Mouse (Mus musculus): ENCODE measurements at regions not wholly inside any gene's neighbourhood (a gene's known extent, or its start where the extent isn't known, plus 50 kb on each side); places are given as distances from the start of the nearest gene placed in this dataset.
A peak's percentile ranks its signal among the peaks of the same experiment; 100 is the strongest.

DNA sequence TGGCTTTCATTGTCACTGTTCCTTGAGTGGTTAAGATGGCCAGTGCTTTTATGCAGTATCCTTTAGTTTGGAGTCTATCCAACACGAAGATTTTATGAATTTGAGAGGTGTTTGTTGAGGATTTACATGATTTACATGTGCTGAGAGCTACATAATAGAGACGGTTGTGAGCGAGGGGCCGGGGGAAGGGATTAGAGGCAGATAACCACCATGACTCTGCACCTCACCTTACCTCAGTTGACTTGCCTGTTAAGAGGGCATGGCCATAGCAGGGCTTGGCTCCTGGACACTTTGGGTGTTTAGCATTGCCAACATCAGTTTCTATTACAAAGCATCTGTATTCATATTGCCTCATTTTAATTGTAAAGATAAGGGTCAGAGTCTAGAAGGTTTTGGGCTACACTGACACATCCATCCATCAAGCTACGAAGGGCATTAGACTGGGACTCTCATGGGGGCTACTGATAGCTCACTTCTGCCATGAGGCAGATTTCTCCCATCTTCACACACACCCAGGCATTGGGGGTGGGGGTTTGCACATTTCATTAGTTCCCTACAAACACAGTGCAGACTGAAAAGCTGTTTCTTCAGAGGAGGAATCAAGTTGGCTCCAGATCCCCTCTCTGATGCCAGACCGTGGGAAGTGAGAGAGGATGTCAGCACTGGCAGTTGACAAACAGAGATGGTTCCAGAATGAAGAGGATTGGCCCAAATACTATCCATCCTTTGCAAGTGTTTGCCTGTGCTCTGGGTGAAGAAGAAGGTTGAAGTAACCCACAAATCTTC, 139.9 kb downstream of the Gm11011 start:
- no peak for DNase-seq

GRCm38 (mm10) chr2:169445877-169446276, 141.7 kb downstream of the Gm11011 start:
- no peak for DNase-seq

DNA sequence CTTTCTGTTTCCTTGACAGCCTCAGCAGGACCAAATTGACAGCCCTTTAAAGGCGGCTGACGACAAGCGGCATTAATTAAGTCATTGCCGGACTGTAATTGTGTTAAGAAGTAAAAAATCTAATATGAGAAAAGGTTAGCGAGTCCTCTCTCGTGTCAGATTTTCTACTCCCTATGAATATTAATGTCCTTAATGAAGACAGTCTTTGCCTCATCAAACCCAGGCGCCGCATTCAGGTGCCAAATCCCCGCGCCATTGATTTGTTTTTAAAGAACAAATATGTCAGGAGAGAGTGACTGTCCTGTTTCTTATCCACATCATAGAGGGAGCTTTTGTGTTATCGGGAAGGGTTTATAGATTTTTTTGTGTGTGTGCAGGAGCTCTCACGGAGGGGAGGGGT, 142.2 kb downstream of the Gm11011 start:
- DNase-seq = no peak

DNA sequence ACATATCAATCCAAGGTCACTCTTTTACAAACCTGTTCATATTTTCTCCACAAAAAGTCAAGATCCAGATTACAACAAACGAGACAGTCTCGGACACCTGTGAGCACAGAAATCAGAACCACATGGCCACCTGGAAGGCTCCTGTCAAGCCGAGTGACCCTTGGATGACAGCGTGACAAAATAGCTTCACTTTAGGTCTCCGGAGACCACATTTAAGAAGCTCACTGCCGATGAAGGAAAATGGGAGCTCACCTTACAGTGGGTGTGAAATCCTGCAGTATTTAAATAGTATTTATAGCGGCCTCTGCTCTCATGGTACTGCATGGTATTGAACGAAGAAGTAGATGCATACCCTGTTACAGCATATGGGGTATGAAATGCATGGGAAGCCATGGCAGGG, 144.3 kb downstream of the Gm11011 start:
- DNase-seq = no peak

DNA sequence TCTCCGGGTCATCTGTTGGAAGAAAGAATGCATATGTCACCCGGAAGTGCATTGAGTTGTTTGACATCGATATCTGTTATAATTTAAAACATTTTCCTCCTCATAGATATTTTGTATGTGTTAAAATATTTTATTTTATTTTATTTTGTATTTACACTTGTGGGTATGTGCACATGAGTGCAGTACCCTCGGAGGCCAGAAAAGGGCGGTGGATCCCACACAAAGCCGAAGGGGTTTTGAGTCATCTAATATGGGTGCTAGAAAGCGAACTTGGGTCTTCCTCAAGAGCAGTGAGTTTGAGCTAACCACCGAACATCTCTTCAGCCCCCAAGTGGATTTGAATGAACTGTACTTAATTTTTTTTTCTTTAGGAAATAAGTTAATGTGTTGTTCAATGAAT, 156.0 kb downstream of the Gm11011 start:
- DNase-seq = no peak

GRCm38 (mm10) chr2:169429411-169429810, 158.1 kb downstream of the Gm11011 start:
- no peak for DNase-seq

- DNase-seq = no peak
Measured at GRCm38 (mm10) chr2:169424166-169424920, 163.2 kb downstream of the Gm11011 start.

- DNase-seq = no peak
Measured at GRCm38 (mm10) chr2:169412361-169412760, 175.2 kb downstream of the Gm11011 start.

DNA sequence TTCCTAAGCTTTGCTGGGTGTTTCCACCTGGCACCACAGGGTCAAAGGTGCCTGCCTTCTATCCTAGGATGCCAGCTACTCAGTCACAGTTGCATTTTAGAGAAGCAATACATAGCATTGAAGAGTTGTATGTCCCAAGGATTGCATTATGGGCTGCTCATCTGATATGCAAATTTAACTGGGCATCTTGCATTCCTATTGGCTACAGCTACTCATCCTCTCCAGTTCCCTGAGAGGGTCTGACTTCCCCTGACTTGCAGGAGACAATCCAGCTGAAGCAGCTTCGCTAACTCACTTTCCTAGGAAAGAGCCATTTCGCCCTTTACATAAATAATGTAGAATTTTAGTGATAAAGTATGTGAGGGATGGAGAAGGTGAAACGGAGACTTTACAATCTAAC, 177.5 kb downstream of the Gm11011 start:
- no peak for DNase-seq

DNA sequence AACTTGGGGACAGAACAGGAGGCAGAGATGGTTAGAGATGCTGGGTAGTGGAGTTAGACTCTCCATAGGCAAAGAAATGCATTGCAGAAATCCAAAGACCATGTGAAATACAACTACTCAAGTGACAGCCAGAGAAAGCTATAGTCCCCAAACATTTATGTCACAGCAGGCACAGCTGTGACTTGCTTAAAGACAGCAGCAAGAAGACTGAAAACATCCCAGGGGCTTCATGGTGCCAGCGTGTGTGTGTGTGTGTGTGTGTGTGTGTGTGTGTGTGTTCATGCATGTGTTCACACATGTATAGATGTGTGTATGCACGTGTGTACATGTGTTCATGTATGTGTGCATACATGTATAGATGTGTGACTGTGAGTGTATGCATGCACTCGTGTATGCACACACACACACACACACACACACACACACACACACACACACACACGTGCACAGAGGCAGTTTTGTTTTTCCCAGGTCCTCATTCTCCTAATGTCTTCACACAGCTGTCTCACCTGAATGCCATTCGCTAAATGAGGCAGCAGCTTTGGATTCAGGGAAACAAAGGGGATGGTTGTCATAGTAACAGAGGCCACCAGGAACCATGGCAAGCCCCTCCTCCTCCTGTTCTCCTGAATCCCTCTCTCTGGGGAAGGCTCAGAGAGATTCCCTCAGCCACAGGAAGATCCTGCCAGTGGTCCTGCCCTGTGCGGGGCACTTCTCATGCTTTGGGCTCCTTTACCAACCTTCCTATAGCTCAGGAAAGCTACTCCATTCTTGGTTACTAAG, 182.4 kb downstream of the Gm11011 start:
- DNase-seq = no peak

DNA sequence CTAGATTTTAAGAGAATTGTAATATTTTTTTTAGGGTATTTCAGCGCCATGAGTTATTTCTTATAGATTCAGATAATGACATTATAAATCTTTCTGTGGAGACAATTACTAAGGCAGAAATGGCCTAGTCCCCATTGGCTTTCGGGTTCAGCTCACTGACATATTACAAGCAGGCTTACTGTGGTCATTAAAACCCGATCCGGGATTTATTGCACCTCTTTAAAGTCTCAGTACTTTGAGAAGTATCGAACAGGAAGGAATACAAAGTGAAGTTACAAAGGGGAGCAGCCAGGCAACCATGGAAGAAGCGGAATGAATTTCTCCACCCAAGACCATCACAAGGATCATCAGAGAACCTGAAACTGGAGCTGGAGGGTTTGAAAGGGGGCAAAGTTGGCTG, 189.8 kb downstream of the Gm11011 start:
- DNase-seq = no peak

GRCm38 (mm10) chr2:169397013-169397412, 190.5 kb downstream of the Gm11011 start:
- DNase-seq = no peak

DNA sequence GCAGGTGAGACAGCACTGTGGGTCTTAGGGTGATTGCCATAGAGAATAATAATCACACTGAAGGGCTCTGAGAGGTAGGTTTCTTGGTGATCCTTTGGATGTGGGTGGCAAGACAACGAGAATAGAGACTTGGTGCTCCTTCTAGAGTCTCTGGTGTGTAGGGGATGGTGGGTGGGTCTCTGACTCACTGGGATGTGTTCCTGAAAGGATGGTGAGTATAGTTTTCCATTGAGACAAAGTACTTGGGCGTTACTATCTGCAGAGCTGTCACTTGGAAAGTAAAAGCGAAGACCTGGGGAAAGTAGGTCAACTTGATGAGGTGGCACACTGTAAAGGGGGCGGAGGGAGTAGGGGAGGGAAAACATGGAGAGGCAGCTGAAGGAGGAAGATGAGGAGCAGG, 191.3 kb downstream of the Gm11011 start:
- DNase-seq = no peak

GRCm38 (mm10) chr2:169389611-169390010, 197.9 kb downstream of the Gm11011 start:
- DNase-seq = no peak

DNA sequence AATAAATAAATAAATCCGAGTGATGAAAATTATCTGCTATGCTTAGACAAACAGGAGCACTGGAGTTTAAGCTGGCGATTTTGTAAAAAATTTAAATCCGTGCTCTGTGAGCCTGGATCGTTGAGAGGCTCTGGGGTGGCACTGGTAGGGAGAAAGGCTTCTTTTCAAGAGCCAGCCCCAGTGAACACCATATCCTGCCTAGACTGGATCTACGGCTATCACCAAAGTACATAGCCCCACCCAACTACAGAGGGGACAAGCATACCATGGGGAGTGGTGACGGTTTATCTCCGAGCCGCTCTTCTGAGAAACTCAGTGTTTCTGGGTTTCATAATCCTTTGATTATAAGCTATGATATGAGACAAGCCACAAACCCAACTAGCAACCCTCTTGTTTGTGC, 199.0 kb downstream of the Gm11011 start:
- no peak for DNase-seq

GRCm38 (mm10) chr2:169387765-169388518, 199.6 kb downstream of the Gm11011 start:
- no peak for DNase-seq

GRCm38 (mm10) chr2:169383701-169384100, 203.8 kb downstream of the Gm11011 start:
- DNase-seq = no peak

- DNase-seq = no peak
Measured at GRCm38 (mm10) chr2:169373069-169373468, 214.5 kb downstream of the Gm11011 start.

- DNase-seq = no peak
Measured at GRCm38 (mm10) chr2:169365046-169365445, 222.5 kb downstream of the Gm11011 start.

GRCm38 (mm10) chr2:169360272-169360671, 227.3 kb downstream of the Gm11011 start:
- DNase-seq = peak; percentile 17

GRCm38 (mm10) chr2:169357400-169357799, 230.1 kb downstream of the Gm11011 start:
- DNase-seq = no peak

GRCm38 (mm10) chr2:169351547-169351946, 236.0 kb downstream of the Gm11011 start:
- DNase-seq = no peak

DNA sequence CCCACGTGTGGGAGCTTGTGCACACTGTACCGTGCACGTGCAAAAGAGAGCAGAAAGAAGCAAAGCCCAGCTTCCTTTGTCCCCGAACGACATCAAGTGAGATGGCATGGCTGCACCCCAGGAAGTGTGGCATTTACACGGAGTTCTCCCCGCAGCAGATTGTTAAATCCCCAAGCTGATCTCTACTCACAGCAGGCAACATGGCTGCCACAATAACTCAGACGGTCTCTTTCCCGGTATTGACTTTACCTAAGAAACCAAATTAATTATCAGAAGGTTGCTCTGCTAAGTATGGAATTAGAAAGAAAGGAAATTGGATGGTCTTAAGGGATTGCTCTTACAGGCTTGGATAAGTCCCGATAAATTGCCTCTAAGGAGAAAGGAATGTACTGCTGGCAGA, 241.4 kb downstream of the Gm11011 start:
- DNase-seq = no peak

Data from kidney, postnatal 14 days (tissue).